Mouse (Mus musculus) embryonic facial prominence, embryonic 13.5 days (tissue): ENCODE measurements around the gene Ddost. TPM values are rescaled to one million over a fixed set of nuclear protein-coding genes. Genes with fewer than 3 reads are reported as not detected.

Source experiments
- ATAC-seq: fragments of 200-750 bp; cut with Nextera tagmentation; 2 replicates; pipeline ENCODE4 v1.8.0; 2017; ENCODE audit warnings: low read depth; ENCODE audit not compliant: insufficient number of reproducible peaks, insufficient read depth, low FRiP score, low TSS enrichment
- H3K27ac ChIP-seq: fragments of 300-500 bp; sonication (generic); 2 replicates; pipeline ENCODE4 v1.5.1; 2015; ENCODE audit warnings: moderate library complexity, mild to moderate bottlenecking, inconsistent platforms
- H3K27me3 ChIP-seq: fragments of 300-500 bp; sonication (generic); 2 replicates; pipeline ENCODE4 v1.6.1; 2015; ENCODE audit warnings: mild to moderate bottlenecking, inconsistent platforms
- H3K36me3 ChIP-seq: fragments of 300-500 bp; sonication (generic); 2 replicates; pipeline ENCODE4 v1.6.1; 2015; ENCODE audit warnings: mild to moderate bottlenecking, inconsistent platforms
- H3K4me1 ChIP-seq: fragments of 300-500 bp; sonication (generic); 2 replicates; pipeline ENCODE4 v1.6.1; 2015; ENCODE audit warnings: inconsistent platforms
- H3K4me2 ChIP-seq: fragments of 300-500 bp; sonication (generic); 2 replicates; pipeline ENCODE4 v1.6.1; 2015; ENCODE audit warnings: moderate library complexity, mild to moderate bottlenecking, inconsistent platforms
- H3K4me3 ChIP-seq: fragments of 300-500 bp; sonication (generic); 2 replicates; pipeline ENCODE4 v1.5.1; 2015; ENCODE audit warnings: mild to moderate bottlenecking, inconsistent platforms
- H3K9ac ChIP-seq: fragments of 300-500 bp; sonication (generic); 2 replicates; pipeline ENCODE4 v1.6.1; 2015; ENCODE audit warnings: mild to moderate bottlenecking, inconsistent platforms
- H3K9me3 ChIP-seq: fragments of 300-500 bp; sonication (generic); 2 replicates; pipeline ENCODE4 v1.6.1; 2016; ENCODE audit warnings: inconsistent platforms
- WGBS: fragments of 180-500 bp; shearing (Covaris S2); methylation state at CpG from one replicate; pipeline ENCODE4 v1.1.7; 2015; ENCODE audit warnings: mixed read lengths; 5-methylcytosine and 5-hydroxymethylcytosine counted together
- microRNA-seq: library from miRNA; unstranded; fragments of <30 nt; microRNA quantifications from one replicate; pipeline ENCODE4, GENCODE M21; 2016
- polyA plus RNA-seq: library from polyadenylated mRNA; unstranded; fragments of >200 nt; fragmentation: Nextera tagmentation; extraction: Ambion mirVana; gene quantifications from 2 replicates; pipeline ENCODE4 v1.2.1, GENCODE M21; 2015

The Ddost gene
- polyA plus RNA-seq, 1 experiment from 2014 or later: 321 TPM

DNA sequence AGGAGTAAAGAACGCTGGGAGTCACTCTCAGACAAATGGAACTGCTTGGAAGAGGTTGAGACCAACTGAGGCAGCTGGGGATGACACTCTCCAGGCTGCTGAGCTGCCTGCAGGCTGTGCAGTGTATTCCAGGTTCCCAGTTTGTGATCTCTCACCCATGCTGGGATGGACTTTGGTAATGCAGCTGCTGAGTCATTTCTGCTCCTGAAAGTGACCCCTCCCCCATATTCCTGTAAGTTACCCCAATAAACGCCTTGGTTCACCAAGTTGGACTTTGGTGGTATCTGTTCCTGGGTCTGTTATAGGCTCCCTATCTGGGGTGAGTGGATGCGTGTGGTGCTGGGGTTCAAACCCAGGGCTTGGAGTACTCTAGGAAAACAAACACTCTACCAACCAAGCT lies 53.6 kb downstream of the Ddost start:
- peaks cover 24% of the 10 kb centered on the region for H3K27me3 ChIP-seq
- 73% methylated on average over 3 of the region's 3 CpGs for WGBS
- no peaks in the 10 kb centered on the region for H3K36me3 ChIP-seq
- H3K27ac ChIP-seq: no peak overlapping the region
- H3K4me3 ChIP-seq: no peak overlapping the region
- ATAC-seq: no peak
- H3K4me1 ChIP-seq: no peaks in the 10 kb centered on the region; the same call in 1 of the 2 replicates
- H3K4me2 ChIP-seq: no peak overlapping the region
- no peaks in the 10 kb centered on the region for H3K9me3 ChIP-seq
- no peak overlapping the region for H3K9ac ChIP-seq

DNA sequence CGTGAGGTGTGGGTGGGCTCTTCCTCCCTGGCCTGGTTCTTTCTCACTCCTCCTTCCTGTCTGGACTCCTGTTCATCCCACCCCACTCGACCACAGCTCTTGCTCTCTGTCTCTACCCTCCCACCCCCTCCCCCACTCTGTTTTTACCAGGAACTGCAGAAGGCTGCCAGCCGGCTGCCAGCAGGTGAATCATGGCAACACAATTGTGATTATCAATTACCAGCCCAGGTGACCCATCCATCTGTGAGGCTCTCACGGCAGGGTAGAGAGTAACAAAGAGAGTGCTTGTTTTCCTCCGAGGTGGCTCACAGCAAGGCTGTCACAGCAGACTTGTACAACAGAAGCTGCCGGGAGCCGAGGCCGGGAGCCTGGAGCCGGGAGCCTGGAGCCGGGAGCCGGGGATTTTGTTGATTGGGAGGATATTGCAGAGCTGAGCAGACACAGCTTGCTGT lies 56.9 kb downstream of the Ddost start:
- Histone ChIP-seq H3K4me2 (no peak overlapping the region), H3K36me3 (no peaks in the 10 kb centered on the region), H3K9me3 (no peaks in the 10 kb centered on the region), H3K4me3 (no peak overlapping the region), H3K27me3 (peaks cover 28% of the 10 kb centered on the region), H3K27ac (no peak overlapping the region), H3K9ac (0 out of 2 replicates have a peak overlapping the region, but pooled peaks have one; percentile 27), H3K4me1 (no peaks in the 10 kb centered on the region; the same call in 1 of the 2 replicates)
- no peak for ATAC-seq
- 3% methylated on average over 11 of the region's 11 CpGs for WGBS

Small RNA genes within 50 kb of the gene (microRNA-seq; reads per million reads assigned to microRNA genes)
- not detected for gene Gm27646
- gene Mir7019: 1.8 reads per million, percentile 3 among the genes with 10 or more reads in this experiment

Other genes starting within 250 kb of the Ddost start
- gene Hp1bp3, start 88.4 kb upstream of the Ddost start, polyA plus RNA-seq: 218 and 228 TPM in 2 replicates
- gene Sh2d5, start 54.3 kb upstream of the Ddost start, polyA plus RNA-seq: 0.79 and 1.2 TPM in 2 replicates
- gene Kif17, start 54.3 kb upstream of the Ddost start, polyA plus RNA-seq: 1.4 and 1.7 TPM in 2 replicates
- 54.7 and 57.5 TPM in 2 replicates for gene Pink1, start 21.6 kb downstream of the Ddost start, polyA plus RNA-seq
- gene Cda, start 63.3 kb downstream of the Ddost start, polyA plus RNA-seq: 4.1 and 6.5 TPM in 2 replicates
- gene Fam43b, start 91.8 kb downstream of the Ddost start, polyA plus RNA-seq: 0.18 and 0.25 TPM in 2 replicates
- gene Mul1, start 129.9 kb downstream of the Ddost start, polyA plus RNA-seq: 15.3 and 19.1 TPM in 2 replicates
- 2.4 and 2.5 TPM in 2 replicates for gene Camk2n1, start 149.6 kb downstream of the Ddost start, polyA plus RNA-seq